Mouse (Mus musculus) left cerebral cortex, adult 2 months (tissue): ENCODE measurements at regions not wholly inside any gene's neighbourhood (a gene's known extent, or its start where the extent isn't known, plus 50 kb on each side); places are given as distances from the start of the nearest gene placed in this dataset.

Experiments used
- DNase-seq, 2 experiments: peaks; one replicate each; pipeline ENCODE4 v3.0.0; 2021 to 2022; ENCODE audit warnings: low spot score in 2 of 2, mixed read lengths in 1 of 2; ENCODE audit errors: extremely low spot score in 1 of 2
- H3K27ac ChIP-seq: fragments of 200-600 bp; 2 replicates; pipeline ENCODE4 v1.8.1; 2022
- H3K4me3 ChIP-seq: fragments of 200-600 bp; 2 replicates; pipeline ENCODE4 v1.8.1; 2022
- CTCF ChIP-seq: fragments of 200-600 bp; IDR thresholded peaks from 2 replicates; pipeline ENCODE4 v1.8.1; 2022; ENCODE audit warnings: antibody characterized with exemption, mild to moderate bottlenecking, moderate library complexity
- intact Hi-C: fragments of 180-260 bp; cut with DNase I; formaldehyde crosslinking; loops from one replicate; pipeline ENCODE4 v1.15.1; 2025

DNA sequence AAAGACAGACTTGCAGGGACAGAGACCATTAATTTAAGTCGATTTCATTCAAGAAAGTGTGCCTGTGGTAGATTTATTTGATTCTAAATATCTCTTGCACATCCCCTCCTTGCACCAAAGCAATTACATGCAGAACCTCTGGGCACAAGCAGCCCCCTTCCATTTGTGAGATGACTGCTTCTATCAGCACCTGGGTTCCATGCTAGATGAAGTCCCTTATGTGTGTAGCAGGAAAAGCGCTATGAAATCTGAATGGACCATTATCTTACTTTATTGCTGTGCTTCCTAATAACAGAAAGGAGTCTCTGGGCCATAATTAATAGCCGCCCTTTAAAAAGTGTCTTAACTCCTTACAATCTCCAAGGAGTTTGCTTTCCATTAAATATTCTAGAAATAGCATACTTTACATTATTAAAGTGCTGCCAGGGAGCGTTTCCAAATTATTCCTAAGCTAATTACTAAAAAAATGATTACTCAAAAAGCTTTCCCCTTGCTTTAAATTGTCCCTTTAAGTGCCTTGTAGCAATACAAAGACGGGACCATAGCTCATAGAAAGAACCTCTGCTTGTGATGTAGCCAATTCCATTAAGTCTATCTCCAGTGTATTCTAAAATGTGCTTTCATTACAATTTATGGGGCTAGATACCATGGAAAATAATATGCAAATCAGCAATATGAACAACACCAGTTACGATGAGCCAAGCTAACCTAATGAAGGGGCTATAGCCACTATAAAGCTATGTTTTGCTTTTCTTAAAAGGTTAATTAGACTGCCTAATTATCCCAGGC, 508.1 kb upstream of the Rgma start:
- intact Hi-C loops = no loop called here
- no peak overlapping the region for H3K27ac ChIP-seq
- TF ChIP-seq CTCF = no peak
- H3K4me3 ChIP-seq = no peak overlapping the region
- DNase-seq = no peak

DNA sequence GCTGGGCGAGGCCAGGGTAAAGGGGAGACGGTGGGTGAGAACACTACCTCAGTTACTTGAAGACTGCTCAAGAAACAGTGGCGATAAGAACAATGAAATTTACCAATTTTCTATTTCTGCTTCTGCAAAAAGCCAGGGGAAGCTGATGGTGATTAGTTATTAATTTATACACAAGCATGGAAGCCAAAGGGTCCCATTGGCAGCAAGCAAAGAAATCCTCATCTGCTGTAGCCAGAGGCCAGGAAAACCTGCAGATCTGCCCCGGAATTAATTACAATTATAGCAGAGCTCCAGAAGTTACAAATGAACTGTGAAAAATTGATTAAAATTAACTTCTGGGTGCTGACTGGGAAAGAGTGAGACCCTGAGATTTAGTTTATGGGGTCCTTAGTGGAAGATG, 506.2 kb upstream of the Rgma start:
- Histone ChIP-seq H3K4me3 (no peak overlapping the region), H3K27ac (no peak overlapping the region)
- no peak for DNase-seq
- intact Hi-C loops = no loop called here
- TF ChIP-seq CTCF = no peak

- no peak for TF ChIP-seq CTCF
- Histone ChIP-seq H3K4me3 (no peak overlapping the region), H3K27ac (no peak overlapping the region)
- intact Hi-C loops = no loop called here
- DNase-seq = no peak
Measured at GRCm38 (mm10) chr7:72900816-72901215, 474.5 kb upstream of the Rgma start.

- no peak overlapping the region for H3K4me3 ChIP-seq
- no peak for DNase-seq
- intact Hi-C loops = no loop called here
- no peak for TF ChIP-seq CTCF
- H3K27ac ChIP-seq = no peak overlapping the region
Measured at GRCm38 (mm10) chr7:72905891-72906290, 469.4 kb upstream of the Rgma start.

DNA sequence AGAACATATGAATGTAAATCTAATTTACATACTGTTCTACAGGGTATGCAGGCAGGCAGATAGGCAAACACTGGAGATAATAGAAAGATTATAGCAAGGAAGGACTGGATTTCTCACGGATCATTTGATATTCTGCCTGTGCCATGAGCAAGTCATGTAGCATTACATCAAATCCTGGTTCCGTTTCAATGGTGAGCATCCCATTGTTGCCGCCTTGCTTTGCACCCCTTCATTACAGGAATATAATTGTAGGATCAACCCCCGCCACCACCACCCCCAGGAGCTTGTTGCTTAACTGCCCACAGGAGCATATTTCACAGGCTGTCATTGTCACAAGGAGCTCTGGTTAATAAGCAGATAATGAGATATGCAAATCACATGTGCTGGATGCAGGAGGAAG, 468.8 kb upstream of the Rgma start:
- Histone ChIP-seq H3K4me3 (no peak overlapping the region), H3K27ac (no peak overlapping the region)
- DNase-seq = no peak
- no peak for TF ChIP-seq CTCF
- intact Hi-C loops = no loop called here

- DNase-seq = no peak
- TF ChIP-seq CTCF = no peak
- Histone ChIP-seq H3K4me3 (no peak overlapping the region), H3K27ac (no peak overlapping the region)
- intact Hi-C loops = no loop called here
Measured at GRCm38 (mm10) chr7:72926772-72927380, 448.4 kb upstream of the Rgma start.

DNA sequence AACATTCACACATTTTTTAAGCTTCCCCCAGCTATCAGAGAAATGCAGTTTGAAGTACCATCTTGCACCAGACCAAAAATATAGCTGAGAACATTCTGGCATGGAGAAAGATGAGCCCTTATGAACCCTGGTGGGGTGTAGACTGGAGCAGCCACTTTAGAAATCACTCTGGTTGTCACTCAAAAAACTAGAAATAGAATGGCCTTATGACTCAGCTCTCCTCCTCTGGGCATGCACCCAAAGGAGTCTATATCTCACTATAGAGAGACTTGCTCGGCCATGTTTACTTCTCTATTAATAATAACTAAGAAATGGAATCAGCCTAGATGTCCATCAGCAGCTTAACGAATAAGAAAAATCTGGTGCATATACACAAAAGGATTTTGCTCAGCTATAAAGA, 436.5 kb upstream of the Rgma start:
- intact Hi-C loops = no loop called here
- Histone ChIP-seq H3K27ac (no peak overlapping the region), H3K4me3 (no peak overlapping the region)
- DNase-seq = no peak
- TF ChIP-seq CTCF = no peak

GRCm38 (mm10) chr7:72947531-72947930, 427.8 kb upstream of the Rgma start:
- Histone ChIP-seq H3K4me3 (no peak overlapping the region), H3K27ac (no peak overlapping the region)
- no peak for DNase-seq
- intact Hi-C loops = no loop called here
- TF ChIP-seq CTCF = no peak

GRCm38 (mm10) chr7:72948026-72948425, 427.3 kb upstream of the Rgma start:
- intact Hi-C loops = no loop called here
- Histone ChIP-seq H3K27ac (no peak overlapping the region), H3K4me3 (no peak overlapping the region)
- no peak for TF ChIP-seq CTCF
- no peak for DNase-seq

GRCm38 (mm10) chr7:72948666-72949065, 426.6 kb upstream of the Rgma start:
- intact Hi-C loops = no loop called here

DNA sequence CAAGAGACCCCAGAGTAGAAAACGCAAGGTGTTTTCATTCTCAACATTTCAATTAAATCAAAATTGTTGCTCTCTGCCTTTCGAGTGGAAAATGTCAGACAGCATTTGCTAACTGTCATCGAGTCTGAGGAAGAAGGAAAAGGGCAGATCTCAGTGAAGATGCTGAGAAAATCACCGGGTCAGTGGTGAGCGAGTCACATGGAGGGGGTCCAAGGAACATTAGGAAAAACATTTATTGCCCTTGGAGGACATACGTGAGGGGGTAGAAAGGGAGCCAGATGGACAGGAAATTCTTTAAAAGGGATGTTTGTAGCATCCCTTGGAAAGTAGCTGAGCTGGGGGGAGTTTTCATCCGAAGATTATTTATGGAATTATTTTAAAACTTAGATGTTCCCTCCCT, 425.4 kb upstream of the Rgma start:
- no peak for DNase-seq

More at GRCm38 (mm10) chr7:72948666-72949065, 426.6 kb upstream of the Rgma start:
- DNase-seq = no peak
- no peak overlapping the region for H3K27ac ChIP-seq
- no peak for TF ChIP-seq CTCF
- no peak overlapping the region for H3K4me3 ChIP-seq

DNA sequence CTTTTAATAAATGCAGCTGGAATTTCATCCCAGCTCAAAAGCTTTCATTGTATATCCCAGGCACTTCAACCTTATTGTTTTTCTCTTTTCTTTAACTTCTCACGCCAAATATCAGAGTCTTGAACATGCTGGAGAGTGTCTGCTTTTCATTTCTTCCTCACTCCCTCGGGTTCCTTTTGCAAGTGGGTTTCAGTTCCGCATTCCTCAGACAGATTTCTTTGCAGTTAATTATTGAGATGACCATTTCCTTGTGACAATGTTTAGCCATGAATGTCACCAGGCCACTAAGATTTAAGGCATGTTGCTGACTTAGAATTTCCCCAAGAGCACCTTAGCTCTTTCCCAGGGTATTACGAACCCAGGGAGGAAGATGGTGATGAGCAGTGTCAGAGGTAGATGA, 417.6 kb upstream of the Rgma start:
- intact Hi-C loops = no loop called here
- H3K27ac ChIP-seq = no peak overlapping the region
- TF ChIP-seq CTCF = no peak
- no peak for DNase-seq
- H3K4me3 ChIP-seq = no peak overlapping the region

More for the DNA sequence above, 425.4 kb upstream of the Rgma start:
- intact Hi-C loops = no loop called here
- no peak overlapping the region for H3K27ac ChIP-seq
- no peak overlapping the region for H3K4me3 ChIP-seq
- no peak for TF ChIP-seq CTCF

DNA sequence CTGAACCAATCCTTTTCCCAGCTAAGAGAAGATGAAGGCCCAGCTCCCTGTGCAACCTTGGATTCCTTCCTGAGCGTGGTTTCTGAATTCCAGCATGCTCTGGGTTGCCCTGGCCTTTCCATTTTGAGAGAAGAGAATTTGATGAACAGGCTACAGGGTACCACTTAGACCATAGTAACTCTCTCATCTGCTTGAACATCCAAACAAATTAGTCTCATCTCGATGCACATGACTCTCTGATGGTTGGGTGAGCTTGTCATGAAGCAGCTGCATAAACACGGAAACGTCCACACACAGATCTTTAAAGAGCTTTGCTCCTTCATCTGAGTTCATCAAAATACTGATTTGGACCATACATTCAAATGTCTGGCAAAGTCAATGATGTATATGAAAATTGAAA, 414.0 kb upstream of the Rgma start:
- H3K4me3 ChIP-seq = no peak overlapping the region
- no peak for TF ChIP-seq CTCF
- DNase-seq = no peak
- intact Hi-C loops = no loop called here
- H3K27ac ChIP-seq = no peak overlapping the region
